Mouse (Mus musculus): ENCODE measurements around the gene Kcnt2. TPM values are rescaled to one million over a fixed set of nuclear protein-coding genes. Genes with fewer than 3 reads are reported as not detected.

Gene Kcnt2
- polyA plus RNA-seq, 1 experiment from 2014 or later = 1.6 TPM

DNA sequence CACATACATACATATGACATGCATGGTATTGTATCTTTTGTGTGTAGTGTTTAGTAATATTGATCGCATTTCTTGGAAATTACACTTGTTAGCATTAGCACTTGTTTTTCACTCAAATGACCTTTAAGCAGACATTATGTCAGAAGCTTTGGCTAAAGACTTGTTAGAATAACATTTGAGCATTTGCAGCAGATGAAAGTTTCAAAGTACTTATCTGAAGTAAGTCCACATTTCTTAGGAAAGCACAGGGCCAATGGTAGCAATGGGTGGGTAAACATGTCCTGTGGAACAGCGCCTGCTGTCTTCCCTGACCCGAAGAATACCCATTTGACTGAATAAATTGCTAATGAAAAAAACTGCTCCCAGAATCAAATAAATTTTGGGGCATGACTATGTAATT is 135.1 kb downstream of the Kcnt2 start:
- DNase-seq (ENCODE audit: low spot score) (no peak), ATAC-seq (ENCODE audit: low read depth) (no peak)
- no peaks in the 10 kb centered on the region for H3K4me1 ChIP-seq (ENCODE audit: control insufficient read depth, insufficient read depth, low read length)
- no peaks in the 10 kb centered on the region for H3K36me3 ChIP-seq (ENCODE audit: control insufficient read depth, insufficient read depth, low read length)
- H3K4me3 ChIP-seq (ENCODE audit: low read depth, low read length) = no peak overlapping the region
- 78% methylated on average over 3 of the region's 3 CpGs for WGBS
- H3K9me3 ChIP-seq (ENCODE audit: control insufficient read depth, low read length) = no peaks in the 10 kb centered on the region
- H3K4me2 ChIP-seq (ENCODE audit: low read depth, low read length) = no peak overlapping the region
- H3K27ac ChIP-seq (replicated peaks; ENCODE audit: low read depth, low read length) = no peak overlapping the region
- no peaks in the 10 kb centered on the region for H3K27me3 ChIP-seq (replicated peaks; ENCODE audit: control insufficient read depth, insufficient read depth, low read length)
- no peak overlapping the region for H3K9ac ChIP-seq (ENCODE audit: low read depth, low read length)

DNA sequence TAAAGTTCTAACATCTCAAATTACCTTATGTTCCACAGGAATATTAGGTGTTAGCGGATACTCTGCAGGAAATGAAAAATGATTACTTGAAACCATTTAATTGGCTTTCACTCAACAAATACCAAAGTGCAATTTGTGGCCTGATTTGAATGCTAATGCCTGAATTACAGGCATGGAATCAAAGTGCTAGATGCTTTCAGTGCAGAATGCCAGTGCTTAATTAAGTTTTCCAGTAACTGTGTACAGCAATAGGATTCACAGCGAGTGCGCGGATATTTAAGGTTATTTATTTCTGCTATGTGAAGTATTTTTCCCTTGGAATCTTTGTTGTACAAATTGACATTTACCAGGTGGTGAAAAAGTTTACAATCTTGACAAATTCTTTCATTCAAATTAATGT is 144.3 kb downstream of the Kcnt2 start:
- no peaks in the 10 kb centered on the region for H3K27me3 ChIP-seq (replicated peaks; ENCODE audit: control insufficient read depth, insufficient read depth, low read length)
- WGBS = 80% methylated on average over 4 of the region's 4 CpGs
- no peak for ATAC-seq (ENCODE audit: low read depth)

GRCm38 (mm10) chr1:140397756-140398155 is 151.8 kb downstream of the Kcnt2 start:
- ATAC-seq (ENCODE audit: low read depth) = no peak

More for the DNA sequence above, 144.3 kb downstream of the Kcnt2 start:
- no peaks in the 10 kb centered on the region for H3K4me1 ChIP-seq (ENCODE audit: control insufficient read depth, insufficient read depth, low read length)
- no peak overlapping the region for H3K4me3 ChIP-seq (ENCODE audit: low read depth, low read length)
- no peak for DNase-seq (ENCODE audit: low spot score)
- no peak overlapping the region for H3K4me2 ChIP-seq (ENCODE audit: low read depth, low read length)
- H3K9ac ChIP-seq (ENCODE audit: low read depth, low read length) = no peak overlapping the region
- no peaks in the 10 kb centered on the region for H3K9me3 ChIP-seq (ENCODE audit: control insufficient read depth, low read length)
- no peaks in the 10 kb centered on the region for H3K36me3 ChIP-seq (ENCODE audit: control insufficient read depth, insufficient read depth, low read length)
- H3K27ac ChIP-seq (replicated peaks; ENCODE audit: low read depth, low read length) = no peak overlapping the region

GRCm38 (mm10) chr1:140406631-140407288 is 160.8 kb downstream of the Kcnt2 start:
- 87% methylated on average over 4 of the region's 4 CpGs for WGBS
- DNase-seq (ENCODE audit: low spot score) (no peak), ATAC-seq (ENCODE audit: low read depth) (no peak)
- no peak overlapping the region for H3K9ac ChIP-seq (ENCODE audit: low read depth, low read length)
- no peak overlapping the region for H3K4me2 ChIP-seq (ENCODE audit: low read depth, low read length)
- no peaks in the 10 kb centered on the region for H3K4me1 ChIP-seq (ENCODE audit: control insufficient read depth, insufficient read depth, low read length)
- no peaks in the 10 kb centered on the region for H3K36me3 ChIP-seq (ENCODE audit: control insufficient read depth, insufficient read depth, low read length)
- H3K27me3 ChIP-seq (replicated peaks; ENCODE audit: control insufficient read depth, insufficient read depth, low read length) = no peaks in the 10 kb centered on the region
- H3K27ac ChIP-seq (replicated peaks; ENCODE audit: low read depth, low read length) = no peak overlapping the region
- H3K9me3 ChIP-seq (ENCODE audit: control insufficient read depth, low read length) = no peaks in the 10 kb centered on the region
- no peak overlapping the region for H3K4me3 ChIP-seq (ENCODE audit: low read depth, low read length)

More at GRCm38 (mm10) chr1:140397756-140398155, 151.8 kb downstream of the Kcnt2 start:
- Histone ChIP-seq H3K4me1 (ENCODE audit: control insufficient read depth, insufficient read depth, low read length) (no peaks in the 10 kb centered on the region), H3K27ac (replicated peaks; ENCODE audit: low read depth, low read length) (no peak overlapping the region), H3K9me3 (ENCODE audit: control insufficient read depth, low read length) (no peaks in the 10 kb centered on the region), H3K9ac (ENCODE audit: low read depth, low read length) (no peak overlapping the region), H3K4me2 (ENCODE audit: low read depth, low read length) (no peak overlapping the region), H3K27me3 (replicated peaks; ENCODE audit: control insufficient read depth, insufficient read depth, low read length) (no peaks in the 10 kb centered on the region), H3K4me3 (ENCODE audit: low read depth, low read length) (no peak overlapping the region), H3K36me3 (ENCODE audit: control insufficient read depth, insufficient read depth, low read length) (no peaks in the 10 kb centered on the region)
- DNase-seq (ENCODE audit: low spot score) = no peak

DNA sequence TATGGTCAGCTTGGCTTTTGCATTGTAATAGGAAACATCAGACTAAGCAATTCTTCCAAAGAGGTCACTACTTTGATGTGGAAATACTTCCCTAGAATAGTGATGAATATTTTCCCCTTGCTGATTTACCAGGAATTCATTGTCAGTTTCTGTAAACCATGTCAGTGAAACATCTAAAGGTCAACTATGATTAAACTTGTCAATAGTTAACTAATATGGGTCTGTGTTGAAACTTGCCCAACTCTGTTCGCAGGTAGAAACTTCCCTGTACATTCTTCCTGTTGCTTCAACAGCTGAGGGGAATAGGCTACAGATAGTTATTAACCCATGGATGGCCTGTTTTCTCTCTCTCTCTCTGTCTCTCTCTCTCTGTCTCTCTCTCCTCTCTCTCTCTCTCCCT is 169.8 kb downstream of the Kcnt2 start:
- DNase-seq (ENCODE audit: low spot score) = no peak
- ATAC-seq (ENCODE audit: low read depth) = no peak
- no peaks in the 10 kb centered on the region for H3K9me3 ChIP-seq (ENCODE audit: control insufficient read depth, low read length)
- H3K4me2 ChIP-seq (ENCODE audit: low read depth, low read length) = no peak overlapping the region
- no peak overlapping the region for H3K27ac ChIP-seq (replicated peaks; ENCODE audit: low read depth, low read length)
- WGBS = 55% methylated on average over 1 of the region's 1 CpGs
- H3K27me3 ChIP-seq (replicated peaks; ENCODE audit: control insufficient read depth, insufficient read depth, low read length) = no peaks in the 10 kb centered on the region
- no peaks in the 10 kb centered on the region for H3K36me3 ChIP-seq (ENCODE audit: control insufficient read depth, insufficient read depth, low read length)
- no peak overlapping the region for H3K4me3 ChIP-seq (ENCODE audit: low read depth, low read length)
- no peaks in the 10 kb centered on the region for H3K4me1 ChIP-seq (ENCODE audit: control insufficient read depth, insufficient read depth, low read length)
- no peak overlapping the region for H3K9ac ChIP-seq (ENCODE audit: low read depth, low read length)

DNA sequence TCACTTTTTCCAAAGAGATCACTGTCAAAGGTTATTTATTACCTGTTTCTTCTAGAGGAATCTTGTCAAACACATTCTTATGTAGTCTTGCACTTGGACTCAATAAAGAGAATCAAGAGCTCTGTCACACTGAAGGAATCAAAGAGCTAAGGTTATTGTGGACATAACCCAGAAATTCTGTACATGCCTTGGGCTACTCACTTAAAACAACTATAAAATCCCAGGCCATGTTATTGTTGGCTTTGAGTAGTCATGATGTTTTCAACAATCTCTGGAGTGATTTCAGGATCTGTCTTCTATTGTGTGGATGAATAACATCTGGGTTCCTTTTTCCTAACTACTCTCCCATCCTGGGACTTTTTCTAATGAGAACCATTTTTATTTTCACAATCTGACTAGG is 177.0 kb downstream of the Kcnt2 start:
- H3K4me1 ChIP-seq (ENCODE audit: control insufficient read depth, insufficient read depth, low read length) = no peaks in the 10 kb centered on the region
- no peaks in the 10 kb centered on the region for H3K27me3 ChIP-seq (replicated peaks; ENCODE audit: control insufficient read depth, insufficient read depth, low read length)
- no peaks in the 10 kb centered on the region for H3K36me3 ChIP-seq (ENCODE audit: control insufficient read depth, insufficient read depth, low read length)
- no peak overlapping the region for H3K27ac ChIP-seq (replicated peaks; ENCODE audit: low read depth, low read length)
- no peaks in the 10 kb centered on the region for H3K9me3 ChIP-seq (ENCODE audit: control insufficient read depth, low read length)
- no peak for ATAC-seq (ENCODE audit: low read depth)
- no peak overlapping the region for H3K9ac ChIP-seq (ENCODE audit: low read depth, low read length)
- DNase-seq (ENCODE audit: low spot score) = peak; percentile 23
- H3K4me3 ChIP-seq (ENCODE audit: low read depth, low read length) = no peak overlapping the region
- no peak overlapping the region for H3K4me2 ChIP-seq (ENCODE audit: low read depth, low read length)

GRCm38 (mm10) chr1:140429284-140429850 is 183.4 kb downstream of the Kcnt2 start:
- whole genome bisulfite sequencing = 37% methylated on average over 2 of the region's 2 CpGs

GRCm38 (mm10) chr1:140432039-140432438 is 186.1 kb downstream of the Kcnt2 start:
- H3K27ac ChIP-seq (replicated peaks; ENCODE audit: low read depth, low read length) = no peak overlapping the region
- H3K4me1 ChIP-seq (ENCODE audit: control insufficient read depth, insufficient read depth, low read length) = no peaks in the 10 kb centered on the region
- ATAC-seq (ENCODE audit: low read depth) (no peak), DNase-seq (ENCODE audit: low spot score) (no peak)
- no peak overlapping the region for H3K4me3 ChIP-seq (ENCODE audit: low read depth, low read length)
- H3K9me3 ChIP-seq (ENCODE audit: control insufficient read depth, low read length) = no peaks in the 10 kb centered on the region
- no peak overlapping the region for H3K9ac ChIP-seq (ENCODE audit: low read depth, low read length)
- H3K4me2 ChIP-seq (ENCODE audit: low read depth, low read length) = no peak overlapping the region
- no peaks in the 10 kb centered on the region for H3K27me3 ChIP-seq (replicated peaks; ENCODE audit: control insufficient read depth, insufficient read depth, low read length)
- H3K36me3 ChIP-seq (ENCODE audit: control insufficient read depth, insufficient read depth, low read length) = no peaks in the 10 kb centered on the region
- WGBS = 52% methylated on average over 1 of the region's 1 CpGs

More at GRCm38 (mm10) chr1:140429284-140429850, 183.4 kb downstream of the Kcnt2 start:
- no peaks in the 10 kb centered on the region for H3K4me1 ChIP-seq (ENCODE audit: control insufficient read depth, insufficient read depth, low read length)
- DNase-seq (ENCODE audit: low spot score) (no peak), ATAC-seq (ENCODE audit: low read depth) (no peak)
- H3K9ac ChIP-seq (ENCODE audit: low read depth, low read length) = no peak overlapping the region
- no peak overlapping the region for H3K4me2 ChIP-seq (ENCODE audit: low read depth, low read length)
- no peaks in the 10 kb centered on the region for H3K27me3 ChIP-seq (replicated peaks; ENCODE audit: control insufficient read depth, insufficient read depth, low read length)
- H3K27ac ChIP-seq (replicated peaks; ENCODE audit: low read depth, low read length) = no peak overlapping the region
- no peaks in the 10 kb centered on the region for H3K9me3 ChIP-seq (ENCODE audit: control insufficient read depth, low read length)
- H3K4me3 ChIP-seq (ENCODE audit: low read depth, low read length) = no peak overlapping the region
- no peaks in the 10 kb centered on the region for H3K36me3 ChIP-seq (ENCODE audit: control insufficient read depth, insufficient read depth, low read length)

GRCm38 (mm10) chr1:140434791-140435190 is 188.8 kb downstream of the Kcnt2 start:
- H3K27me3 ChIP-seq (replicated peaks; ENCODE audit: control insufficient read depth, insufficient read depth, low read length) = no peaks in the 10 kb centered on the region
- no peaks in the 10 kb centered on the region for H3K9me3 ChIP-seq (ENCODE audit: control insufficient read depth, low read length)
- WGBS = 75% methylated on average over 2 of the region's 2 CpGs
- DNase-seq (ENCODE audit: low spot score) (no peak), ATAC-seq (ENCODE audit: low read depth) (no peak)
- no peak overlapping the region for H3K4me3 ChIP-seq (ENCODE audit: low read depth, low read length)
- H3K36me3 ChIP-seq (ENCODE audit: control insufficient read depth, insufficient read depth, low read length) = no peaks in the 10 kb centered on the region
- H3K4me2 ChIP-seq (ENCODE audit: low read depth, low read length) = no peak overlapping the region
- H3K27ac ChIP-seq (replicated peaks; ENCODE audit: low read depth, low read length) = no peak overlapping the region
- H3K4me1 ChIP-seq (ENCODE audit: control insufficient read depth, insufficient read depth, low read length) = no peaks in the 10 kb centered on the region
- no peak overlapping the region for H3K9ac ChIP-seq (ENCODE audit: low read depth, low read length)

Data from embryonic facial prominence, embryonic 14.5 days (tissue).